Mouse (Mus musculus): ENCODE measurements around the gene Gm2381. TPM values are rescaled to one million over a fixed set of nuclear protein-coding genes. Genes with fewer than 3 reads are reported as not detected.

The Gm2381 gene
- polyA plus RNA-seq (2014; fragmentation: Illumina TruSeq; extraction: RNeasy Lipid Tissue Mini Kit (QIAGEN cat#74804); ENCODE audit: low replicate concordance): not detected

GRCm38 (mm10) chr7:42866801-42867458 lies at the start of gene Gm2381:
TSS of gene Gm2381 (minus strand) at chr7:42867234.

GRCm38 (mm10) chr7:42793425-42793824 lies 73.6 kb downstream of the Gm2381 start, which contains the start of gene Vmn2r62:
TSS of gene Vmn2r62 (minus strand) at chr7:42793525.

Other genes with a start within 250 kb of the Gm2381 start
- 15.8 TPM for gene Zfp976, start 224.6 kb downstream of the Gm2381 start, polyA plus RNA-seq (2014; fragmentation: Illumina TruSeq; extraction: RNeasy Lipid Tissue Mini Kit (QIAGEN cat#74804); ENCODE audit: low replicate concordance)
- 21.9 TPM for gene Zfp975, start 174.5 kb downstream of the Gm2381 start, polyA plus RNA-seq (2014; fragmentation: Illumina TruSeq; extraction: RNeasy Lipid Tissue Mini Kit (QIAGEN cat#74804); ENCODE audit: low replicate concordance)
- 0.30 TPM for gene Gm17067, start 140.2 kb downstream of the Gm2381 start, polyA plus RNA-seq (2014; fragmentation: Illumina TruSeq; extraction: RNeasy Lipid Tissue Mini Kit (QIAGEN cat#74804); ENCODE audit: low replicate concordance)
- not detected for gene Vmn2r62, start 73.7 kb downstream of the Gm2381 start, polyA plus RNA-seq (2014; fragmentation: Illumina TruSeq; extraction: RNeasy Lipid Tissue Mini Kit (QIAGEN cat#74804); ENCODE audit: low replicate concordance)
- gene Vmn2r63, start 66.6 kb upstream of the Gm2381 start, polyA plus RNA-seq (2014; fragmentation: Illumina TruSeq; extraction: RNeasy Lipid Tissue Mini Kit (QIAGEN cat#74804); ENCODE audit: low replicate concordance): not detected
- gene Gm9268, start 151.5 kb upstream of the Gm2381 start, polyA plus RNA-seq (2014; fragmentation: Illumina TruSeq; extraction: RNeasy Lipid Tissue Mini Kit (QIAGEN cat#74804); ENCODE audit: low replicate concordance): not detected
- gene Zfp936, start 247.0 kb upstream of the Gm2381 start, polyA plus RNA-seq (2014; fragmentation: Illumina TruSeq; extraction: RNeasy Lipid Tissue Mini Kit (QIAGEN cat#74804); ENCODE audit: low replicate concordance): not detected

Data from small intestine, adult 10 weeks (tissue).